Mouse (Mus musculus): Measurements from ENCODE around the gene Bloc1s4. TPM values are rescaled to one million over a fixed set of nuclear protein-coding genes. Genes with fewer than 3 reads are reported as not detected.

Gene Bloc1s4
- polyA plus RNA-seq, 1 experiment from 2014 or later: 20.9 TPM

- 81% methylated on average over 3 of the region's 3 CpGs for WGBS
- H3K4me2 ChIP-seq (ENCODE audit: low read length): no peak overlapping the region
- H3K9me3 ChIP-seq (ENCODE audit: control insufficient read depth, low read length): no peaks in the 10 kb centered on the region
- H3K4me3 ChIP-seq (ENCODE audit: low read depth, low read length): no peak overlapping the region
- no peaks in the 10 kb centered on the region for H3K36me3 ChIP-seq (ENCODE audit: control insufficient read depth, insufficient read depth, low read length)
- no peaks in the 10 kb centered on the region; the same call in 1 of the 2 replicates for H3K4me1 ChIP-seq (replicated peaks; ENCODE audit: control insufficient read depth, insufficient read depth, low read length)
- H3K9ac ChIP-seq (ENCODE audit: low read length): no peak overlapping the region
- no peak overlapping the region for H3K27ac ChIP-seq (ENCODE audit: low read depth)
- DNase-seq (ENCODE audit: low spot score) (no peak), ATAC-seq (replicated peaks; ENCODE audit: low FRiP score, low TSS enrichment, low read depth) (no peak)
- no peaks in the 10 kb centered on the region for H3K27me3 ChIP-seq (replicated peaks; ENCODE audit: control insufficient read depth, insufficient read depth, low read length)
These were observed 28.8 kb downstream of the Bloc1s4 start for GRCm38 (mm10) chr5:36719601-36720000.

DNA sequence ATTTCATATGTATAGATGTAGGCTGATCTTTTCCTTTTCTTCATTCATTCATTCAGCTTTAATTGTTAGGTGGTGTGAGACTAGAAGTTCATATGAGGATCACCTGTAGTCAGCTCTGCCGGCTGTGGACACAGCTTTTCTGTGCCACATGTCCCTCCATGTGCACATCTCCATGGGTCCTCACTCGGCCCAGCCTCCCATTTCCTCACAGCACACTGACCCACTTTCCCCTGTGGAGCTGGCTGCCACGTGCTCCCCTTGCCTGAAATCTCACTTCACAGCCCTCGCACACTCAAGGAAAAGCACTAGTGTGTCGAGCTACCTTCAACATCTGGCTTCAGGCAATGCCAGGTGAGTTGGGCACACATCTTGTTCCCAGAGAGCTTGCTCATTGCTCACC, 29.3 kb downstream of the Bloc1s4 start:
- no peaks in the 10 kb centered on the region; the same call in 1 of the 2 replicates for H3K4me1 ChIP-seq (replicated peaks; ENCODE audit: control insufficient read depth, insufficient read depth, low read length)
- H3K27ac ChIP-seq (ENCODE audit: low read depth): no peak overlapping the region
- 84% methylated on average over 5 of the region's 5 CpGs for WGBS
- no peaks in the 10 kb centered on the region for H3K36me3 ChIP-seq (ENCODE audit: control insufficient read depth, insufficient read depth, low read length)
- no peaks in the 10 kb centered on the region for H3K9me3 ChIP-seq (ENCODE audit: control insufficient read depth, low read length)
- no peak overlapping the region for H3K4me3 ChIP-seq (ENCODE audit: low read depth, low read length)
- H3K9ac ChIP-seq (ENCODE audit: low read length): no peak overlapping the region
- no peaks in the 10 kb centered on the region for H3K27me3 ChIP-seq (replicated peaks; ENCODE audit: control insufficient read depth, insufficient read depth, low read length)
- no peak for DNase-seq (ENCODE audit: low spot score)
- no peak for ATAC-seq (replicated peaks; ENCODE audit: low FRiP score, low TSS enrichment, low read depth)
- no peak overlapping the region for H3K4me2 ChIP-seq (ENCODE audit: low read length)

DNA sequence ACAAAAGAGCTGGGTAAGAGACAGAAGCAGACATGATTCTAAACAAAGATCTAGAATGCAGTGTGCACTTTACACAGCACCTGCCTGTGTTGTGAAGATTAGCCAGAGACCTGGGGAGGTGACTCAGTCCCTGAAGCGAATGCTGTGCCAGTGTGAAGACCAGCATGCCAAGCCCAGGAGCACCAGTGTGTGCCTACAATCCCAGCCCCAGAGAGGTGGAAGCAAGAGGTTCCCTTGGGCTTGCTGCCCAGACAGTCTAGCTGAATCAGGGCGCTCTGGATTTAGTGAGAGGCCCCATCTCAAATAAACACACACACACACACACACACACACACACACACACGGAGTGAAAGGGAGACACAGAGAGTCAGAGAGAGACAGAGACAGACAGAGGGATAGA, 30.6 kb downstream of the Bloc1s4 start:
- ATAC-seq (replicated peaks; ENCODE audit: low FRiP score, low TSS enrichment, low read depth) (no peak), DNase-seq (ENCODE audit: low spot score) (no peak)
- Histone ChIP-seq H3K4me2 (ENCODE audit: low read length) (no peak overlapping the region), H3K36me3 (ENCODE audit: control insufficient read depth, insufficient read depth, low read length) (no peaks in the 10 kb centered on the region), H3K9me3 (ENCODE audit: control insufficient read depth, low read length) (no peaks in the 10 kb centered on the region), H3K9ac (ENCODE audit: low read length) (no peak overlapping the region), H3K4me3 (ENCODE audit: low read depth, low read length) (no peak overlapping the region), H3K27ac (ENCODE audit: low read depth) (no peak overlapping the region), H3K27me3 (replicated peaks; ENCODE audit: control insufficient read depth, insufficient read depth, low read length) (no peaks in the 10 kb centered on the region), H3K4me1 (replicated peaks; ENCODE audit: control insufficient read depth, insufficient read depth, low read length) (peaks cover 3% of the 10 kb centered on the region)
- WGBS: 70% methylated on average over 3 of the region's 3 CpGs

DNA sequence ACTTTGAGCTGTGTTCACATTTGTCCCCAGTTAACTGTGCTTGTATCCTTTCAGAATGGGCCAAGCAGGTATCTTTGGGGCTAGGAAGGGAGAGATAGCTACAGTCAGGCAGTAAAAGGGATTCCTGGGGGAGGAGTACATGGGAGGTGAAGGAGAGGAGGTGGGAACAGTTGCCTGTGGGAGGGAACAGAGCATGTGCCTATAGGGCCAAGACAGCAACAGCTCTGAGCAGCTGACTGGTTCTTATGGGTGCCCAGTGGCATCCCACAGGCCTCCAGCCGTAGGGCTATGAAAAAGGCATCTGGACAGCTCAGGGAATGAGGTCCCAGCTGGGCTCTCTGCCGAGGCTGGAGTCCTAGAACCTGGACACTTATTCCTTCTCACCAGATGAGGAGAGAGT, 31.6 kb downstream of the Bloc1s4 start:
- 65% methylated on average over 2 of the region's 2 CpGs for WGBS

DNA sequence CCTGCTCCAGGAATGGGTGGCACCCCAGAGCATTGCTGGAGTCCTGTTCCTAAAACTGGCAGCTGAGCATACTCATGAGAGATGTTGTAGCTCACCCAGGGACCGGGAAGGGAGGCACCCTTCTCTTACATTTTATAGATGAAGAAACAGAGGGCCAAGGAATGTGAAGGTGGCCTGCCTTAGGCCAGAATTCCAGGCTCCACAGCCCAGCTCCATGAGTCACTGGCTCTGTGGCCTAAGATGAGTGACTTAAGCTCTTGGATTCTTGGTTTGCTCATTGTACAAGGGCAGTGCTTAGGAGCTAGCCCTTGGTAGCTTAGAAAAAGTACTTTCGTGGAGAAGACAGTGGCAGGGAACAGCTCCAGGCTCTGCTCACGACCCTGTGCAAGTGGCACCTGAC, 33.6 kb downstream of the Bloc1s4 start:
- ATAC-seq (replicated peaks; ENCODE audit: low FRiP score, low TSS enrichment, low read depth): no peak

More for the DNA sequence above, 31.6 kb downstream of the Bloc1s4 start:
- Histone ChIP-seq H3K9me3 (ENCODE audit: control insufficient read depth, low read length) (no peaks in the 10 kb centered on the region), H3K4me2 (ENCODE audit: low read length) (no peak overlapping the region), H3K9ac (ENCODE audit: low read length) (no peak overlapping the region), H3K4me3 (ENCODE audit: low read depth, low read length) (no peak overlapping the region), H3K36me3 (ENCODE audit: control insufficient read depth, insufficient read depth, low read length) (no peaks in the 10 kb centered on the region), H3K27ac (ENCODE audit: low read depth) (no peak overlapping the region), H3K4me1 (replicated peaks; ENCODE audit: control insufficient read depth, insufficient read depth, low read length) (peaks cover 11% of the 10 kb centered on the region), H3K27me3 (replicated peaks; ENCODE audit: control insufficient read depth, insufficient read depth, low read length) (no peaks in the 10 kb centered on the region)
- ATAC-seq (replicated peaks; ENCODE audit: low FRiP score, low TSS enrichment, low read depth) (no peak), DNase-seq (ENCODE audit: low spot score) (no peak)

GRCm38 (mm10) chr5:36713693-36714092, 34.8 kb downstream of the Bloc1s4 start:
- Histone ChIP-seq H3K27me3 (replicated peaks; ENCODE audit: control insufficient read depth, insufficient read depth, low read length) (no peaks in the 10 kb centered on the region), H3K9ac (ENCODE audit: low read length) (no peak overlapping the region), H3K4me2 (ENCODE audit: low read length) (peak overlapping the region; percentile 62; the same call in 1 of the 2 replicates), H3K4me1 (replicated peaks; ENCODE audit: control insufficient read depth, insufficient read depth, low read length) (peaks cover 11% of the 10 kb centered on the region), H3K36me3 (ENCODE audit: control insufficient read depth, insufficient read depth, low read length) (no peaks in the 10 kb centered on the region), H3K9me3 (ENCODE audit: control insufficient read depth, low read length) (no peaks in the 10 kb centered on the region), H3K4me3 (ENCODE audit: low read depth, low read length) (no peak overlapping the region), H3K27ac (ENCODE audit: low read depth) (peak overlapping the region; percentile 58; the same call in 1 of the 2 replicates)
- 68% methylated on average over 6 of the region's 6 CpGs for WGBS
- peak; percentile 10; the same call in 1 of the 2 replicates for ATAC-seq (replicated peaks; ENCODE audit: low FRiP score, low TSS enrichment, low read depth)
- DNase-seq (ENCODE audit: low spot score): no peak

More for the DNA sequence above, 33.6 kb downstream of the Bloc1s4 start:
- Histone ChIP-seq H3K27me3 (replicated peaks; ENCODE audit: control insufficient read depth, insufficient read depth, low read length) (no peaks in the 10 kb centered on the region), H3K36me3 (ENCODE audit: control insufficient read depth, insufficient read depth, low read length) (no peaks in the 10 kb centered on the region), H3K9me3 (ENCODE audit: control insufficient read depth, low read length) (no peaks in the 10 kb centered on the region), H3K4me1 (replicated peaks; ENCODE audit: control insufficient read depth, insufficient read depth, low read length) (peaks cover 11% of the 10 kb centered on the region), H3K4me3 (ENCODE audit: low read depth, low read length) (no peak overlapping the region), H3K4me2 (ENCODE audit: low read length) (no peak overlapping the region), H3K9ac (ENCODE audit: low read length) (no peak overlapping the region), H3K27ac (ENCODE audit: low read depth) (no peak overlapping the region)
- no peak for DNase-seq (ENCODE audit: low spot score)
- 76% methylated on average over 3 of the region's 3 CpGs for WGBS

GRCm38 (mm10) chr5:36712553-36713534, 35.6 kb downstream of the Bloc1s4 start:
- Histone ChIP-seq H3K4me3 (ENCODE audit: low read depth, low read length) (peak overlapping the region; percentile 25), H3K27me3 (replicated peaks; ENCODE audit: control insufficient read depth, insufficient read depth, low read length) (no peaks in the 10 kb centered on the region), H3K9me3 (ENCODE audit: control insufficient read depth, low read length) (no peaks in the 10 kb centered on the region), H3K36me3 (ENCODE audit: control insufficient read depth, insufficient read depth, low read length) (no peaks in the 10 kb centered on the region), H3K4me1 (replicated peaks; ENCODE audit: control insufficient read depth, insufficient read depth, low read length) (peaks cover 11% of the 10 kb centered on the region), H3K4me2 (ENCODE audit: low read length) (peak overlapping the region; percentile 62), H3K27ac (ENCODE audit: low read depth) (peak overlapping the region; percentile 58), H3K9ac (ENCODE audit: low read length) (peak overlapping the region; percentile 27; the same call in 1 of the 2 replicates)
- ATAC-seq (replicated peaks; ENCODE audit: low FRiP score, low TSS enrichment, low read depth) (peak; percentile 97), DNase-seq (ENCODE audit: low spot score) (peak; percentile 88)
- WGBS: 5% methylated on average over 31 of the region's 31 CpGs

- Histone ChIP-seq H3K4me3 (ENCODE audit: low read depth, low read length) (no peak overlapping the region), H3K4me2 (ENCODE audit: low read length) (no peak overlapping the region), H3K9ac (ENCODE audit: low read length) (no peak overlapping the region), H3K9me3 (ENCODE audit: control insufficient read depth, low read length) (no peaks in the 10 kb centered on the region), H3K36me3 (ENCODE audit: control insufficient read depth, insufficient read depth, low read length) (no peaks in the 10 kb centered on the region), H3K4me1 (replicated peaks; ENCODE audit: control insufficient read depth, insufficient read depth, low read length) (peaks cover 11% of the 10 kb centered on the region), H3K27me3 (replicated peaks; ENCODE audit: control insufficient read depth, insufficient read depth, low read length) (no peaks in the 10 kb centered on the region), H3K27ac (ENCODE audit: low read depth) (peak overlapping the region; percentile 58; the same call in 1 of the 2 replicates)
- ATAC-seq (replicated peaks; ENCODE audit: low FRiP score, low TSS enrichment, low read depth): no peak
- WGBS: 54% methylated on average over 5 of the region's 5 CpGs
- DNase-seq (ENCODE audit: low spot score): no peak
These were observed 36.6 kb downstream of the Bloc1s4 start for GRCm38 (mm10) chr5:36711863-36712262.
